Mouse (Mus musculus) megakaryocyte, embryonic 14.5 days (primary cell): ENCODE data around the gene Ipcef1.

Experiments used
- FLI1 ChIP-seq: IDR thresholded peaks from 2 replicates; pipeline ENCODE4 v1.6.1; 2012; ENCODE audit warnings: low read length, inconsistent platforms, mixed read lengths
- GATA1 ChIP-seq: IDR thresholded peaks from 3 replicates; pipeline ENCODE4 v1.6.1; 2012; ENCODE audit warnings: mixed read lengths, low read length, inconsistent platforms, borderline replicate concordance

GRCm38 (mm10) chr10:6983431-6983830, 68.8 kb downstream of the Ipcef1 start:
- TF ChIP-seq GATA1 = no peak
- no peak for TF ChIP-seq FLI1
